Comparison of ENCODE assay signal across 1 mouse cellular context in genomic region chr11:102881314-102882198, GRCm38 (mm10).
TF ChIP-seq lines count a peak whose summit lies in the region.

No protein-coding gene starts in this region.

TF ChIP-seq in MEL, 35 proteins besides CTCF, POLR2A, EP300 and RAD21 (continued from another document):
- TF ChIP-seq POLR2AphosphoS5 (IDR thresholded peaks at IDR 0.05; ENCODE audit: borderline replicate concordance, low read depth, low read length) (no peak), NRF1 (IDR thresholded peaks at IDR 0.05; ENCODE audit: insufficient read depth, low read depth, low read length, poor library complexity, severe bottlenecking) (no peak), RCOR1 (IDR thresholded peaks at IDR 0.05; ENCODE audit: low read depth, low read length) (peak; percentile 78), GABPA (IDR thresholded peaks at IDR 0.05; ENCODE audit: low read depth, low read length) (no peak), JUND (IDR thresholded peaks at IDR 0.05; ENCODE audit: low read depth, low read length) (no peak), TCF12 (IDR thresholded peaks at IDR 0.05; ENCODE audit: low read depth, low read length) (no peak), POLR2AphosphoS2 (IDR thresholded peaks at IDR 0.05; ENCODE audit: low read length) (no peak), ZNF384 (IDR thresholded peaks at IDR 0.05; ENCODE audit: low read depth, low read length) (peak; percentile 77), E2F4 (IDR thresholded peaks at IDR 0.05; ENCODE audit: borderline replicate concordance, low read depth, low read length) (no peak), ELF1 (IDR thresholded peaks at IDR 0.05; ENCODE audit: low read depth, low read length) (peak; percentile 41; the same call in 1 of the 2 replicates), USF2 (IDR thresholded peaks at IDR 0.05; ENCODE audit: borderline replicate concordance in 1 of 2, insufficient read depth in 1 of 2, low read depth in 1 of 2, low read length in 2 of 2) (no peak), ZKSCAN1 (IDR thresholded peaks at IDR 0.05; ENCODE audit: low read depth, low read length) (no peak), ZC3H11A (IDR thresholded peaks at IDR 0.05; ENCODE audit: low read depth, low read length) (no peak), MYB (IDR thresholded peaks at IDR 0.05; ENCODE audit: low read depth, low read length) (no peak), TAL1 (IDR thresholded peaks at IDR 0.05; ENCODE audit: low read length) (no peak), CHD1 (IDR thresholded peaks at IDR 0.05; ENCODE audit: low read depth, low read length) (no peak), ETS1 (IDR thresholded peaks at IDR 0.05; ENCODE audit: low read depth, low read length) (peak; percentile 57; the same call in 1 of the 2 replicates), BHLHE40 (IDR thresholded peaks at IDR 0.05; ENCODE audit: borderline replicate concordance, low read depth, low read length) (no peak), SIN3A (IDR thresholded peaks at IDR 0.05; ENCODE audit: low read length) (peak; percentile 45; the same call in 1 of the 2 replicates), ZMIZ1 (IDR thresholded peaks at IDR 0.05; ENCODE audit: low read depth, low read length) (no peak), MXI1 (IDR thresholded peaks at IDR 0.05; ENCODE audit: low read depth, low read length) (peak; percentile 44; the same call in 1 of the 2 replicates), HCFC1 (IDR thresholded peaks at IDR 0.05; ENCODE audit: low read depth, low read length) (peak; percentile 56; the same call in 1 of the 2 replicates), MYC (IDR thresholded peaks at IDR 0.05; ENCODE audit: low read depth, low read length) (peak; percentile 1; the same call in 1 of the 2 replicates)
